Mouse (Mus musculus) forebrain, embryonic 15.5 days (tissue): Measurements from ENCODE around the gene Tdg. TPM values are rescaled to one million over a fixed set of nuclear protein-coding genes. Genes with fewer than 3 reads are reported as not detected.
"Not testable (repeated sequence)": the region's sequence is repeated elsewhere in the genome, so short reads cannot be mapped to it uniquely, and the experiment has no call there.

ENCODE experiments used
- ATAC-seq: fragments of 200-750 bp; cut with Nextera tagmentation; replicated peaks from 2 replicates; pipeline ENCODE4 v1.8.0; 2017; ENCODE audit warnings: mild to moderate bottlenecking, moderate TSS enrichment, moderate library complexity
- H3K27ac ChIP-seq: fragments of 300-500 bp; sonication (generic); replicated peaks from 2 replicates; pipeline ENCODE4 v1.5.1; 2015; ENCODE audit warnings: mild to moderate bottlenecking, inconsistent platforms
- H3K27me3 ChIP-seq: fragments of 300-500 bp; sonication (generic); 2 replicates; pipeline ENCODE4 v1.6.1; 2015; ENCODE audit warnings: inconsistent platforms
- H3K36me3 ChIP-seq: fragments of 300-500 bp; sonication (generic); 2 replicates; pipeline ENCODE4 v1.6.1; 2015; ENCODE audit warnings: mild to moderate bottlenecking, inconsistent platforms
- H3K4me1 ChIP-seq: fragments of 300-500 bp; sonication (generic); 2 replicates; pipeline ENCODE4 v1.6.1; 2015; ENCODE audit warnings: inconsistent platforms
- H3K4me2 ChIP-seq: fragments of 300-500 bp; sonication (generic); replicated peaks from 2 replicates; pipeline ENCODE4 v1.6.1; 2015; ENCODE audit warnings: mild to moderate bottlenecking, inconsistent platforms
- H3K4me3 ChIP-seq: fragments of 300-500 bp; sonication (generic); 2 replicates; pipeline ENCODE4 v1.5.1; 2015; ENCODE audit warnings: mild to moderate bottlenecking, inconsistent platforms
- H3K9ac ChIP-seq: fragments of 300-500 bp; sonication (generic); replicated peaks from 2 replicates; pipeline ENCODE4 v1.6.1; 2015; ENCODE audit warnings: mild to moderate bottlenecking, inconsistent platforms
- H3K9me3 ChIP-seq: fragments of 300-500 bp; sonication (generic); 2 replicates; pipeline ENCODE4 v1.6.1; 2016; ENCODE audit warnings: inconsistent platforms
- WGBS: fragments of 180-500 bp; shearing (Covaris S2); methylation state at CpG from one replicate; pipeline ENCODE4 v1.1.7; 2015; ENCODE audit warnings: mixed read lengths; 5-methylcytosine and 5-hydroxymethylcytosine counted together
- polyA plus RNA-seq: library from polyadenylated mRNA; unstranded; fragments of >200 nt; fragmentation: Nextera tagmentation; extraction: Ambion mirVana; gene quantifications from 2 replicates; pipeline ENCODE4 v1.2.1, GENCODE M21; 2015

Tdg gene
- polyA plus RNA-seq, result 223 and 227 TPM in 2 replicates

- peak within 1 kb of the TSS; percentile 88 for H3K4me3 ChIP-seq
- peak; percentile 97 for ATAC-seq
- H3K9ac ChIP-seq, result peak within 1 kb of the TSS; percentile 88
- peaks cover 12% of the 10 kb centered on the region; the same call in 1 of the 2 replicates for H3K36me3 ChIP-seq
- not testable (repeated sequence) for H3K27me3 ChIP-seq, H3K9me3 ChIP-seq
- H3K4me2 ChIP-seq, result peak within 1 kb of the TSS; percentile 93
- peaks cover 24% of the 10 kb centered on the region for H3K4me1 ChIP-seq
- H3K27ac ChIP-seq, result peak within 1 kb of the TSS; percentile 94
- under 1% methylated on average over 65 of the region's 78 CpGs for WGBS
Measured at GRCm38 (mm10) chr10:82629586-82630255, at the start of gene Tdg. Tdg (plus strand) TSS chr10:82629828.

- not testable (repeated sequence) for H3K4me1 ChIP-seq, ATAC-seq, H3K4me3 ChIP-seq, H3K9ac ChIP-seq, H3K27me3 ChIP-seq, H3K9me3 ChIP-seq, H3K36me3 ChIP-seq, H3K4me2 ChIP-seq, H3K27ac ChIP-seq
- WGBS, result 89% methylated on average over 9 of the region's 9 CpGs
Measured at GRCm38 (mm10) chr10:82589673-82590072, 40.0 kb upstream of the Tdg start.

- not testable (repeated sequence) for H3K4me1 ChIP-seq, H3K9me3 ChIP-seq, H3K36me3 ChIP-seq, H3K27ac ChIP-seq, H3K4me2 ChIP-seq, H3K27me3 ChIP-seq, H3K9ac ChIP-seq, ATAC-seq, H3K4me3 ChIP-seq
- WGBS, result 74% methylated on average over 4 of the region's 4 CpGs
Measured at GRCm38 (mm10) chr10:82594421-82594820, 35.2 kb upstream of the Tdg start.

DNA sequence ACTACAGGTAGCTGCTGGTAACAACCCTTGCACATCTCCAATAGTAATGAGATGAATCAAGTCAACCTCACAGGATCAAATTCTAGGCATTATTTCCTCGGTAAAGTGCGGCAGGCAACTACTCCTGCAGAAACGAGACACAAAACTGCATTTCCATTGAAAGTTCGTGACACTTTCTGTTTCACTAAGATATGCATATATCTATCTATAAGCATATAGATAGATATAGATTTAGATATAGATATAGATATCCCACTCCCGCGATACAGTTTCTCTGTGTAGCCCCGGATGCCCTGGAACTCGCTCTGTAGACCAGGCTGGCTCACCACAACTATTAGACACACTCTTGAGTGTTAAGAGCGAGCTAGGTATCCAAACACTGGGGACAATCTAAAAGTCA lies 7.4 kb upstream of the Tdg start:
- no peak overlapping the region; the same call in 1 of the 2 replicates for H3K27ac ChIP-seq
- no peaks in the 10 kb centered on the region for H3K9me3 ChIP-seq

GRCm38 (mm10) chr10:82622671-82623552 lies 6.7 kb upstream of the Tdg start, which contains the start of gene 1190007I07Rik:
1190007I07Rik (minus strand) TSS chr10:82623228.
- ATAC-seq, result peak; percentile 91
- H3K4me1 ChIP-seq, result peaks cover 12% of the 10 kb centered on the region
- WGBS, result under 1% methylated on average over 59 of the region's 61 CpGs
- H3K36me3 ChIP-seq, result 0 out of 2 replicates have a peak, but pooled peaks cover 3% of the 10 kb centered on the region
- H3K4me3 ChIP-seq, result peak within 1 kb of the TSS; percentile 75
- H3K27me3 ChIP-seq, result no peaks in the 10 kb centered on the region
- H3K27ac ChIP-seq, result peak within 1 kb of the TSS; percentile 90
- peak within 1 kb of the TSS; percentile 79 for H3K9ac ChIP-seq
- peak within 1 kb of the TSS; percentile 60 for H3K4me2 ChIP-seq
- no peaks in the 10 kb centered on the region for H3K9me3 ChIP-seq

More for the DNA sequence above, 7.4 kb upstream of the Tdg start:
- H3K4me1 ChIP-seq, result peaks cover 12% of the 10 kb centered on the region
- H3K36me3 ChIP-seq, result 0 out of 2 replicates have a peak, but pooled peaks cover 3% of the 10 kb centered on the region
- H3K9ac ChIP-seq, result peak overlapping the region; percentile 79
- H3K4me3 ChIP-seq, result peak overlapping the region; percentile 75
- ATAC-seq, result no peak
- WGBS, result 31% methylated on average over 9 of the region's 9 CpGs
- H3K4me2 ChIP-seq, result peak overlapping the region; percentile 60
- no peaks in the 10 kb centered on the region for H3K27me3 ChIP-seq

DNA sequence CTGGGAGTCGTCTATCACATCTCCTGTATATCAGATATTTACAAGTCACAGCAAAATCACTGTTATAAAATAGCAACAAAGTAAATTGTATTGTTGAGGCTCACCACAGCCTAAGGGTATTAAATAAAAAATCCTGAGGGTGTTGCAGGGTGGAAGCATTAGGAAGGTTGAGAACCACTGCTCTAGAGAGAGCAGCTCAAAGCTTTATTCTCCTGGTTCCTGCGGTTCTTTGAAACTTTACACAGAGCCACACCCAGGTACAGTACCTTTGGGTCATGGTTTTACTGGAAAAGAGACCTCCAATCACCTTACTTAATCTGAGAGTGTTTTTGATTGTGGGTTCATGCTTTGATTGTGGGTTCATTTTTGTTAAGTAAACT lies 6.1 kb upstream of the Tdg start:
- H3K27me3 ChIP-seq, H3K9me3 ChIP-seq, H3K36me3 ChIP-seq: not testable (repeated sequence)
- 6% methylated on average over 2 of the region's 2 CpGs for WGBS
- H3K4me1 ChIP-seq, result peaks cover 12% of the 10 kb centered on the region
- peak overlapping the region; percentile 79 for H3K9ac ChIP-seq
- H3K4me2 ChIP-seq, result peak overlapping the region; percentile 60
- peak overlapping the region; percentile 75 for H3K4me3 ChIP-seq
- ATAC-seq, result peak; percentile 21
- H3K27ac ChIP-seq, result peak overlapping the region; percentile 90

GRCm38 (mm10) chr10:82629111-82629585 lies 480 bp upstream of the Tdg start:
- H3K9ac ChIP-seq, result peak overlapping the region; percentile 88
- peak overlapping the region; percentile 88 for H3K4me3 ChIP-seq
- peak overlapping the region; percentile 93 for H3K4me2 ChIP-seq
- no peaks in the 10 kb centered on the region for H3K9me3 ChIP-seq
- peak overlapping the region; percentile 94 for H3K27ac ChIP-seq
- peaks cover 12% of the 10 kb centered on the region; the same call in 1 of the 2 replicates for H3K36me3 ChIP-seq
- 4% methylated on average over 11 of the region's 11 CpGs for WGBS
- ATAC-seq, result peak; percentile 55
- H3K4me1 ChIP-seq, result peaks cover 24% of the 10 kb centered on the region
- no peaks in the 10 kb centered on the region for H3K27me3 ChIP-seq

GRCm38 (mm10) chr10:82630497-82630896 lies 869 bp downstream of the Tdg start:
- peak overlapping the region; percentile 88 for H3K4me3 ChIP-seq
- H3K36me3 ChIP-seq, result peaks cover 15% of the 10 kb centered on the region; the same call in 1 of the 2 replicates
- peak overlapping the region; percentile 72 for H3K4me2 ChIP-seq
- 16% methylated on average over 7 of the region's 7 CpGs for WGBS
- H3K27me3 ChIP-seq, result no peaks in the 10 kb centered on the region
- no peak for ATAC-seq
- H3K27ac ChIP-seq, result no peak overlapping the region; the same call in 1 of the 2 replicates
- no peaks in the 10 kb centered on the region for H3K9me3 ChIP-seq
- H3K4me1 ChIP-seq, result peaks cover 24% of the 10 kb centered on the region
- peak overlapping the region; percentile 88 for H3K9ac ChIP-seq

DNA sequence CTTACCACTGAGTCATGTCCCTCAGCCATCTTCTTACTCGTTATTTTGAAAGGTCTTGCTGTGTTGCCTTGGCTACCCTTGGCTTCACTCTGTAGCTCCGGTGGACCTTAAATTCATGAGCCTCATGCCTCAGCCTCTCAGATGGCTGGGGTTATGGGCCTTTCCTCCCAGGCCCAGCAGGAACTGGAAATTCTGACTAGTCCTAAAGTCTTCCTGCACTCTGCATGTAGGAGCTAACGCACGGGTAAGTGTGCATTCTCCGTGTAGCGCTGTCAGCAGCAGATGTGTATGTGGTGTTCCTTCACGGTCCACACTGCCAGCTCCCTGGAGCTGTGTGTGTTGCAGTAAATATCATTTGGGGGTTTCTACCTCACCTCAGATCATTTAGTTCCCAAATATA lies 1.5 kb downstream of the Tdg start:
- Histone ChIP-seq H3K4me1 (peaks cover 24% of the 10 kb centered on the region), H3K4me2 (peak overlapping the region; percentile 72), H3K27ac (no peak overlapping the region), H3K9ac (peak overlapping the region; percentile 16; the same call in 1 of the 2 replicates), H3K9me3 (no peaks in the 10 kb centered on the region), H3K27me3 (no peaks in the 10 kb centered on the region), H3K4me3 (peak overlapping the region; percentile 88), H3K36me3 (peaks cover 15% of the 10 kb centered on the region; the same call in 1 of the 2 replicates)
- WGBS, result 77% methylated on average over 7 of the region's 7 CpGs
- no peak for ATAC-seq

DNA sequence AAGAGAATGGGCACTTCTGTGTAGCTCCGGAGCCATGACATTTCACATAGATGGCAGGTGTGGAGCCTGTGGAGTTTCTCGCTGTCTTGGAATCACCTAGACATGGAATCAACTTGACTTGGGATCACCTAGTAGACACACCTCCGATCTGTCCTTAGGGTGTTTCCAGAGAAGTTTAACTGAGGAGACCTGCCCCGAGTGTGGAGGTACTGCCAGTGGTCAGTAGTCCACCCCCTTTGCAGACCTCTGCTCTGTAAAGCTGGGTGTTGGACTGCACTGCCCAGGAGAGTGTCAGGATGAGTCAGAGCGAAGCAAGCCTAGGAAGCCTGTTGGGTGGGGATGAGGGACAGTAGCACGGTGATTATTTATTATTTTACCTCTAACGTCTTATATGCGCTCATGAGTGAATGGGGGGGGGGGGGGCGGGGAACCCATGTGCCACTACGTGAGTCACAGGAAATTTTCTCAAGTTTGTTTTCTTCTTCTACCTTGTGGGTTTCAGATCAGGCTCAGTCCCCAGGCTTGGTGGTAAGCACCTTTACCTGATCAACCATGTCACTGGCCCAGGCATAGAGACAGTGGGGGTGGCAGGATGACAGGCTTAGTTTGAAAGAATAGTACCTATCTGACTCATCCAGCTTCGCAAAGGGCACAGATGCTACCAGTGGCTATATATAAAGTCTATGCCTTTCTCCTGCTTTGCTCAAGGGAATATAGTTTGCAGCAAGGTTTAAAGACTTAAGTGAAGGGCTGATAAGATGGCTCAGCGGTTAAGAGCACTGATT lies 3.1 kb downstream of the Tdg start:
- H3K9me3 ChIP-seq, result no peaks in the 10 kb centered on the region
- H3K27ac ChIP-seq, result no peak overlapping the region
- peaks cover 24% of the 10 kb centered on the region for H3K4me1 ChIP-seq
- no peak for ATAC-seq
- H3K36me3 ChIP-seq, result peaks cover 22% of the 10 kb centered on the region
- H3K27me3 ChIP-seq, result no peaks in the 10 kb centered on the region
- H3K4me3 ChIP-seq, result no peak overlapping the region
- 97% methylated on average over 12 of the region's 12 CpGs for WGBS
- H3K9ac ChIP-seq, result no peak overlapping the region
- H3K4me2 ChIP-seq, result no peak overlapping the region

DNA sequence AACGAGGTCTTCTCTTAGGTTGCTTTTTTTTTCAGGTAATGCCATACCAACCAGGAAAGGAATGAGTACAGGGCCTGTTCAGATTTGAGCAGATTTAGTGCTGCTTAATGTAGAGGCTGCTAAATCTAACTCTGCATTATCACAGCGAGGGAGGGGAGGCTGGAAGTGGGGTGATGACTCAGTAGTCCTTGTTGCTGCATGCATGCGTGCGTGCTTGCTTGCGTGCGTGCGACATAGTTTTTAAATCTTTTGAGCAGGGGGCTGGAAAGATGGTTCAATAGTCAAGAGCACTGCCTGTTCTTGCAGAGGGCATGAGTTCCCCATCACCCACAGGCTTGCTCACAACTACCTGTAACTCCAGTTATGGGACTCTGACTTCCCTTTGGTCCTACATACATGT lies 4.7 kb downstream of the Tdg start:
- ATAC-seq, result no peak
- 96% methylated on average over 7 of the region's 7 CpGs for WGBS
- no peak overlapping the region for H3K4me2 ChIP-seq
- H3K36me3 ChIP-seq, result peaks cover 30% of the 10 kb centered on the region
- peaks cover 19% of the 10 kb centered on the region for H3K4me1 ChIP-seq
- no peak overlapping the region for H3K4me3 ChIP-seq
- no peak overlapping the region for H3K27ac ChIP-seq
- H3K9me3 ChIP-seq, result no peaks in the 10 kb centered on the region
- no peak overlapping the region for H3K9ac ChIP-seq
- no peaks in the 10 kb centered on the region for H3K27me3 ChIP-seq
